Mouse (Mus musculus) embryo, embryonic 11.5 days (tissue): ENCODE measurements at regions not wholly inside any gene's neighbourhood (a gene's known extent, or its start where the extent isn't known, plus 50 kb on each side); places are given as distances from the start of the nearest gene placed in this dataset.

Experiments used
- DNase-seq: peaks from one replicate; pipeline ENCODE4 v3.0.0-alpha.2; 2012; ENCODE audit warnings: low read depth, low spot score

- DNase-seq = no peak
Measured at GRCm38 (mm10) chr4:89505368-89505819, 173.8 kb upstream of the Dmrta1 start.

- DNase-seq = no peak
Measured at GRCm38 (mm10) chr4:89500232-89500631, 179.0 kb upstream of the Dmrta1 start.

GRCm38 (mm10) chr4:89490947-89491346 lies 180.1 kb upstream of the Cdkn2b start:
- no peak for DNase-seq

- DNase-seq = no peak
Measured at GRCm38 (mm10) chr4:89487416-89488165, 176.8 kb upstream of the Cdkn2b start.

- DNase-seq = no peak
Measured at GRCm38 (mm10) chr4:89486963-89487362, 176.1 kb upstream of the Cdkn2b start.

- DNase-seq = no peak
Measured at GRCm38 (mm10) chr4:89485981-89486531, 175.2 kb upstream of the Cdkn2b start.

- DNase-seq = no peak
Measured at GRCm38 (mm10) chr4:89478646-89479237, 167.9 kb upstream of the Cdkn2b start.

GRCm38 (mm10) chr4:89475848-89476247 lies 165.0 kb upstream of the Cdkn2b start:
- DNase-seq = peak; percentile 36

GRCm38 (mm10) chr4:89474836-89475541 lies 164.2 kb upstream of the Cdkn2b start:
- no peak for DNase-seq

- DNase-seq = no peak
Measured at GRCm38 (mm10) chr4:89471426-89471825, 160.6 kb upstream of the Cdkn2b start.

- no peak for DNase-seq
Measured at GRCm38 (mm10) chr4:89470756-89471155, 159.9 kb upstream of the Cdkn2b start.

- peak; percentile 11 for DNase-seq
Measured at GRCm38 (mm10) chr4:89469883-89470282, 159.0 kb upstream of the Cdkn2b start.

- DNase-seq = no peak
Measured at GRCm38 (mm10) chr4:89469406-89469805, 158.6 kb upstream of the Cdkn2b start.

GRCm38 (mm10) chr4:89466766-89467165 lies 155.9 kb upstream of the Cdkn2b start:
- DNase-seq = no peak

GRCm38 (mm10) chr4:89463121-89463520 lies 152.3 kb upstream of the Cdkn2b start:
- DNase-seq = no peak

GRCm38 (mm10) chr4:89460170-89460762 lies 149.4 kb upstream of the Cdkn2b start:
- DNase-seq = no peak

GRCm38 (mm10) chr4:89459346-89459666 lies 148.5 kb upstream of the Cdkn2b start:
- no peak for DNase-seq

- no peak for DNase-seq
Measured at GRCm38 (mm10) chr4:89458628-89459345, 147.9 kb upstream of the Cdkn2b start.

GRCm38 (mm10) chr4:89457861-89458260 lies 147.0 kb upstream of the Cdkn2b start:
- no peak for DNase-seq

- no peak for DNase-seq
Measured at GRCm38 (mm10) chr4:89454926-89455325, 144.1 kb upstream of the Cdkn2b start.

GRCm38 (mm10) chr4:89453051-89453450 lies 142.2 kb upstream of the Cdkn2b start:
- no peak for DNase-seq
